Mouse (Mus musculus) hindbrain, embryonic 15.5 days (tissue): Measurements from ENCODE around the gene Klf8. TPM values are rescaled to one million over a fixed set of nuclear protein-coding genes. Genes with fewer than 3 reads are reported as not detected.
"Not testable (repeated sequence)": the region's sequence is repeated elsewhere in the genome, so short reads cannot be mapped to it uniquely, and the experiment has no call there.

Source experiments
- ATAC-seq: fragments of 200-750 bp; cut with Nextera tagmentation; 2 replicates; pipeline ENCODE4 v1.8.0; 2017; ENCODE audit warnings: low read depth, moderate number of reproducible peaks, moderate TSS enrichment; ENCODE audit not compliant: low FRiP score
- H3K27ac ChIP-seq: fragments of 300-500 bp; sonication (generic); replicated peaks from 2 replicates; pipeline ENCODE4 v1.5.1; 2015; ENCODE audit warnings: mild to moderate bottlenecking, inconsistent platforms
- H3K27me3 ChIP-seq: fragments of 300-500 bp; sonication (generic); 2 replicates; pipeline ENCODE4 v1.6.1; 2015; ENCODE audit warnings: control low read depth, inconsistent platforms
- H3K36me3 ChIP-seq: fragments of 300-500 bp; sonication (generic); 2 replicates; pipeline ENCODE4 v1.6.1; 2015; ENCODE audit warnings: control low read depth, inconsistent platforms
- H3K4me1 ChIP-seq: fragments of 300-500 bp; sonication (generic); replicated peaks from 2 replicates; pipeline ENCODE4 v1.6.1; 2015; ENCODE audit warnings: control low read depth, inconsistent platforms
- H3K4me2 ChIP-seq: fragments of 300-500 bp; sonication (generic); 2 replicates; pipeline ENCODE4 v1.6.1; 2015; ENCODE audit warnings: moderate library complexity, mild to moderate bottlenecking, inconsistent platforms
- H3K4me3 ChIP-seq: fragments of 300-500 bp; sonication (generic); 2 replicates; pipeline ENCODE4 v1.5.1; 2015; ENCODE audit warnings: mild to moderate bottlenecking, inconsistent platforms
- H3K9ac ChIP-seq: fragments of 300-500 bp; sonication (generic); 2 replicates; pipeline ENCODE4 v1.6.1; 2015; ENCODE audit warnings: inconsistent platforms
- H3K9me3 ChIP-seq: fragments of 300-500 bp; sonication (generic); 2 replicates; pipeline ENCODE4 v1.6.1; 2016; ENCODE audit warnings: control low read depth, inconsistent platforms
- WGBS: fragments of 180-500 bp; shearing (Covaris S2); methylation state at CpG from one replicate; pipeline ENCODE4 v1.1.7; 2015; 5-methylcytosine and 5-hydroxymethylcytosine counted together
- polyA plus RNA-seq: library from polyadenylated mRNA; unstranded; fragments of >200 nt; fragmentation: Nextera tagmentation; extraction: Ambion mirVana; gene quantifications from 2 replicates; pipeline ENCODE4 v1.2.1, GENCODE M21; 2015

Klf8 gene
- 4.8 and 5.9 TPM in 2 replicates for polyA plus RNA-seq

DNA sequence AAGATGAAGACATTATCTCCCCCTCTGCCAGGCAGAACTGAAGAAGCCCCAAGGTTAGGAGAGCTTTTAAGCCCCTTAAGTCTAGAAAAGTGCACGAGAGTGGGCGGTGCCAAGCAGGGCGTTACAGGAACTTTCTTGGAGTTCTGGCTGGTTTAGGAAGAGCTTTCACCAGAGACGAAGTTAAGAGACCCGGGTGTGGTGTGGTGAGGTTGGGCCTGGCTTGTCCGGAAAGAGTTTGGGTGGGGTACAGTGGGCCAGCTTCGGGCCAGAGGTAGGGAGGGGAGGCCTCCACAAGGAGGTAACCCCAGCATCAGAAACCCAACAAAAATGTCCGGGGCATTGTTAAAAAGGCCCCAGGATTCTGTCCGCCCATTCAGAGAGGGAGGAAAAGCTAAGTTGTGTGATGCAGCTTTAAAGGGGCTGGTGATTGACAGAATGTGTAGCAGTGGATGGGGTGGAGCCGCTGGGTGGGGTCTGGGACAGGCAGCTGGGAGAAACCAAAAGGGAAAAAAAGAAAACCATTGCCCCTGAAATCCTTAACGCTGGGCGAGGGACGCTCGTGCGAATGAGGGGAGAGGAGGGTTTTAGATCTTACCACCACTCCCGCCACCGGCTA is at the start of gene Klf8:
Gene Klf8 (plus strand): TSS at position 163 of the 616 bp plus-strand sequence.
- WGBS: 37% methylated on average over 17 of the region's 17 CpGs

DNA sequence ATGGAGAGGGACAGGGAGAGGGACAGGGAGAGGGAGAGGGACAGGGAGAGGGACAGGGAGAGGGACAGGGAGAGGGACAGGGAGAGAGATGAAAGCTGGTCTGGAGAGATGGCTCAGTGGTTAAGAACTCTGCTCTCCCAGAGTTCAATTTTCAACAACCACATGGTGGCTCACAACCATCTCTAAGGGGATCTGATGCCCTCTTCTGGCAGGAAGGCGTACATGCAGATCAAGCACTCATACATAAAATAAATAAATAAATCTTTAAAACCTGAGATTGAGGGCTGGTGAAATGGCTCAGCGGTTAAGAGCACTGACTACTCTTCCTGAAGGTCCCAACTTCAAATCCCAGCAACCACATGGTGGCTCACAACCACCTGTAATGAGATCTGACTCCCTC is 38.1 kb upstream of the Klf8 start:
- H3K4me2 ChIP-seq, H3K27me3 ChIP-seq, H3K27ac ChIP-seq, ATAC-seq, H3K9me3 ChIP-seq, H3K4me1 ChIP-seq, H3K9ac ChIP-seq, H3K36me3 ChIP-seq, H3K4me3 ChIP-seq: not testable (repeated sequence)
- WGBS: 88% methylated on average over 2 of the region's 2 CpGs

More for the DNA sequence above, at the start of gene Klf8:
- Histone ChIP-seq H3K4me3 (peak within 1 kb of the TSS; percentile 61), H3K9ac (peak within 1 kb of the TSS; percentile 58), H3K4me2 (peak within 1 kb of the TSS; percentile 62), H3K27me3 (no peaks in the 10 kb centered on the region), H3K36me3 (no peaks in the 10 kb centered on the region), H3K4me1 (0 out of 2 replicates have a peak, but pooled peaks cover 3% of the 10 kb centered on the region), H3K9me3 (no peaks in the 10 kb centered on the region), H3K27ac (peak within 1 kb of the TSS; percentile 83)
- ATAC-seq: peak; percentile 74

DNA sequence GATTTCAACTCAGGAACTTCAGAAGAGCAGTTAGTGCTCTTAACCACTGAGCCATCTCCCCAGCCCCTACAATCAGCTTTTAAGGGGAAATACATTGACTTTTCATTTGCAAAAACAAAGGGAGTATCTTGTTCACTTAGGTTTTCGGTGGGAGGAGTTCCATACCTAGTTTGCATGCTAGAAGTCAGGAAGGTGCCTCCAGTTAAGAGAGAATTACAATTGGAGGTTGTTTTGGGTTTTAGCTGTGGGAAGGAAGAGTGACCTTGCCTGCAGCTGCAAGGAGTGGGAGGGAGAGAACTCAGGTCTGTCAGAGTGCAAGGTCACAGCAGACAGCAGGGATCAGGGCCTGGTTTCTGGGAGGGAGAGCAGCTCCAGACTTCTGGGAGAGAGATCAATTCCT is 26.2 kb upstream of the Klf8 start:
- H3K36me3 ChIP-seq: no peaks in the 10 kb centered on the region
- H3K4me1 ChIP-seq: no peaks in the 10 kb centered on the region
- H3K4me3 ChIP-seq: no peak overlapping the region
- no peak overlapping the region for H3K27ac ChIP-seq
- H3K9me3 ChIP-seq: no peaks in the 10 kb centered on the region
- no peaks in the 10 kb centered on the region for H3K27me3 ChIP-seq
- no peak for ATAC-seq
- H3K4me2 ChIP-seq: no peak overlapping the region
- H3K9ac ChIP-seq: no peak overlapping the region
- 58% methylated on average over 1 of the region's 1 CpGs for WGBS

DNA sequence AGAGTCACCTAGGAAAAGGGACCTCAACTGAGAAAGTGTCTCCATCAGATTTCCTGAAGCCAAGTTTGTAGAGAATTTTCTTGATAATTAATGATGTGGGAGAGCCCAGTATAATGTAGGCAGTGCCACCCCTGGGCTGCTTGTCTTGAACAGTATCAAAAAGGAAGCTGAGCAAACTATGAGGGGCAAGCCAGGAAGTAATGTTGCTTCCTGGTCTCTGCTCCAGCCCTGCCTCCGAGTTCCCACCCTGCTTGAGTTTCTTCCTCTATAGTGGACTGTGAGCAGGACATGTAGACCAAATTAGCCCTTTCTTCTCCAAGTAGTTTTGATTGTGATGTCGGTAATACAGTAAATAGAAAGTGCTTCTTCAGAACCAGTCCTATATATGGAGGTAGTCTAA is 6.0 kb upstream of the Klf8 start:
- 72% methylated on average over 2 of the region's 2 CpGs for WGBS
- H3K4me2 ChIP-seq: no peak overlapping the region
- no peak overlapping the region for H3K27ac ChIP-seq
- H3K4me3 ChIP-seq: no peak overlapping the region
- no peaks in the 10 kb centered on the region for H3K4me1 ChIP-seq
- no peaks in the 10 kb centered on the region for H3K9me3 ChIP-seq
- H3K27me3 ChIP-seq: no peaks in the 10 kb centered on the region
- H3K36me3 ChIP-seq: no peaks in the 10 kb centered on the region
- no peak overlapping the region for H3K9ac ChIP-seq
- ATAC-seq: no peak

DNA sequence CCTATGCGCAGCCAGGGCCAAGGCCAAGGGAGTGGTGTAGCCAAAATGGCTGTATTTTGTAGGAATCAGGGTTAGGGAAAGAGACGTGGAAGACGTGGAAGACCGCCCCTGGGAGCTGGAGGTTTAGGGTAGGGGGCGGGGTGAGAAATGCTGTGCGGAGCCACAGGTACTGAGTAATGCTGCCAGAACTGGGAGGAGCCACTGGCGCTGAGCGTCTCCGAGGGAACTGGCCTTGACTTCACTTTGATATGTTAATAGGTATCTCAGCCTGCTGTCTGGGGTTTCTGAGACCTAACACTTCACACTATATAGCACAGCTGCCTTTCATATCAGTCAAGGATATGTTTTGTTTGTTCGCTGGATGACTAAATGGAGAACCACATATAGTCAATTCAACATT is 4.0 kb upstream of the Klf8 start:
- Histone ChIP-seq H3K4me1 (0 out of 2 replicates have a peak, but pooled peaks cover 3% of the 10 kb centered on the region), H3K27me3 (no peaks in the 10 kb centered on the region), H3K9me3 (no peaks in the 10 kb centered on the region), H3K27ac (no peak overlapping the region), H3K9ac (no peak overlapping the region), H3K4me3 (no peak overlapping the region), H3K4me2 (0 out of 2 replicates have a peak overlapping the region, but pooled peaks have one; percentile 4), H3K36me3 (no peaks in the 10 kb centered on the region)
- ATAC-seq: no peak
- 19% methylated on average over 10 of the region's 10 CpGs for WGBS

DNA sequence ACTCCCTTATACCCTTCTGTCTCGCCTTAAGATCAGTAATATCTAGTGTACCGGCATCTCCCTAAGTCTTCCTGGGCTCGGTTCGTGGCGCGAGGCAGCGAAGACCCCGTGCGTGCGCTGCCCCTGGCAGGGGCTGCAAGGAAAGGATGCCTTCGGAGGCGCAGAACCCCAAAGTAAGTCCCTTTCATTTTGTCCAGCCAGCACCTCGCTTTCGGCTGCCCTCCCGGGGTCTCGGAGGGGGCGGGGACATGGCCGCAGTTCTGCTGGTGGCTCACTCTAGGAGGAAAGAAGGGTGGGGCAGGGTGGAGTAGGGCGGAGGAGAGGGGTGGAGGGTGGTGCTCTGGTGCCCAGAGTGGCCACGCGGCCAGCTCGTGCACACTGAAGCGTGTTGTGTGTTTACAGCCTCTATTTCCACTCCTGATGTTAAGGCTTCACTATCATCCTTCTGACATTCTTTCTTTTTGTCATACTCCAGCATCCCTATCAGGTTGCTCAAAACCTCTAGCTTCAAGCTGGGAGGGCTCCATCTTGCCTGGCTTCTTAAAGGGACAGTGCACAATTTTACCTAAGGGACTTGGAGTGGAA is 746 bp downstream of the Klf8 start:
- Histone ChIP-seq H3K36me3 (no peaks in the 10 kb centered on the region), H3K27ac (peak overlapping the region; percentile 83), H3K9ac (peak overlapping the region; percentile 58), H3K9me3 (no peaks in the 10 kb centered on the region), H3K4me2 (peak overlapping the region; percentile 62), H3K4me1 (0 out of 2 replicates have a peak, but pooled peaks cover 3% of the 10 kb centered on the region), H3K4me3 (peak overlapping the region; percentile 61), H3K27me3 (no peaks in the 10 kb centered on the region)
- peak; percentile 96 for ATAC-seq
- 22% methylated on average over 22 of the region's 23 CpGs for WGBS

DNA sequence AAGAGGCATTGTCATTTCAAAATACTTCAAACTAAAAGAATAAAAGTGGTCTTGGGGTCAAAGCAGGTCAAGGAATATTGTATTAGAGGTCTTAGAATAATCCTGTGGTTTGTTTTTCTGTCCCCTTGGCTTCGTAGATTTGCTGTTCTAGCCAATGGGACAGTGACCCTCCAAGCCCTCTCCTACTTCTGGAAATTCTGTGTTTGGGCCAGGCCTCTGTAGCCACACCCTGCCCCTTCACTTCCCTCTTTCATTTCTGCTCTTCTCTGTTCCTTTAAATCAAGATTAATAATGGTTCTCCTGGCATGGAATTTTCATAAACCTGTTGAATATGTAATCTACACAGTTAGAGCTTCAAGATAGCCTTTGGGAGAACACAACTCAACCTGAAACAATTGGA is 17.0 kb downstream of the Klf8 start:
- Histone ChIP-seq H3K27ac (no peak overlapping the region), H3K4me3 (no peak overlapping the region), H3K9ac (no peak overlapping the region), H3K4me1 (no peaks in the 10 kb centered on the region), H3K4me2 (no peak overlapping the region), H3K27me3 (no peaks in the 10 kb centered on the region), H3K36me3 (no peaks in the 10 kb centered on the region), H3K9me3 (no peaks in the 10 kb centered on the region)
- no peak for ATAC-seq
- WGBS: 74% methylated on average over 1 of the region's 1 CpGs

DNA sequence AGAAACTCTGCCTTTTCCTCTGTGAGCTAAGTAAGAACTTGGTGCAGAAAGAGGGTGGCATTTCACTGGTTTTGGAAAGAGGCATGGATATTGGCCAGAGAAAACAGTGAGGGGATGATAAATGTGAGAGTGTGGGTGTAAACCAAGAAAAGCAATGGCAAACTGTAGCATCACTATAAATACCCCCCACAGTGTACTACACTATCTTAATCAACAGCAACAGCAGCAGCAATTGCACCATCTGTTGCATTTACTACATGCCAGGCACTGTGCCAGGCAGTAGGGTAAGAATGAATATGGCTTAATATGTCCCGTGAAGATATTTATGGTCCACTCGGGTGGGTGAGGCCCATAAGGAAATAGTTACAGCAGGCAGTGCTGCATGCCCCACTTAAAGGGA is 18.2 kb downstream of the Klf8 start:
- Histone ChIP-seq H3K4me1 (no peaks in the 10 kb centered on the region), H3K9ac (no peak overlapping the region), H3K9me3 (no peaks in the 10 kb centered on the region), H3K27ac (no peak overlapping the region), H3K36me3 (no peaks in the 10 kb centered on the region), H3K27me3 (no peaks in the 10 kb centered on the region), H3K4me2 (no peak overlapping the region), H3K4me3 (no peak overlapping the region)
- WGBS: 93% methylated on average over 2 of the region's 2 CpGs
- ATAC-seq: no peak

DNA sequence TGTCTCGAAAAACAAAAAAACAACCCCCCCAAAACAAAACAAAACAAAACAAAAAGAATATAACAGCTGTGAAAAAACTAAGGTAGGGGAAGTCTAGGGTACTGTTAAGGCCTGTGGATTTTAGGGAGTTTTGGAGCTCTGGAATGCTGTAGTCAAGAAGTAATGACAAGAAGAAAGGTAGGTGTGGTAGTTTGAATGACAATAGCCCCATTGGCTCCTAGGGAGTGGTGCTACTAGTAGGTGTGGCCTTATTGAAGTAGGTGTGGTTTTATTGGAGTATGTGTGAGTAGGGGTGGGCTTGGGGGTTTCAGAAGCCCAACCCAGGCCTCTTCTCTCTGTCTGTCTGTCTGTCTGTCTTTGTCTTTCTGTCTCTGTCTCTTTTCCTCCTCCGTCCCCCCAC is 44.9 kb downstream of the Klf8 start:
- no peak overlapping the region for H3K4me3 ChIP-seq
- no peaks in the 10 kb centered on the region for H3K9me3 ChIP-seq
- no peaks in the 10 kb centered on the region for H3K4me1 ChIP-seq
- no peak for ATAC-seq
- H3K9ac ChIP-seq: no peak overlapping the region
- no peaks in the 10 kb centered on the region for H3K27me3 ChIP-seq
- no peak overlapping the region for H3K4me2 ChIP-seq
- no peaks in the 10 kb centered on the region for H3K36me3 ChIP-seq
- 82% methylated on average over 2 of the region's 2 CpGs for WGBS
- no peak overlapping the region for H3K27ac ChIP-seq

DNA sequence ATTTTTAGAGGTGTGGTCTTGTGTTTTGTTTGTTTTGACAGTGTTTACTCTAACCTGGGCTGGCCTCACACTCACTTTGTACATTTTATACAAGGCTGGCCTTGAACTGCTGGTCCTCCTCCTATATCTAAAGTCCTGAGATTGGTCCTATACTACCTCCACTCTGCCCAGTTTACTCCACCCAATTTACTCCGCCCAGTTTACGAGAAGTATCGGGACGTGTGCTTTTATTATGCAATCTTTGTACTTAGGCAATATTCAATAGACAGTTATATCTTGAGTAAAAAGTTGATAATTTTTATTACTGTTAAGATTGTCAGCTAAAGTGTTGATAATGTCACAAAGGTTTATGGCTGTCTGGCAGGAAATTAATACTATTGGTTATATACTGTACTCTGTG is 74.1 kb downstream of the Klf8 start:
- H3K27me3 ChIP-seq: no peaks in the 10 kb centered on the region
- WGBS: 94% methylated on average over 4 of the region's 4 CpGs
- no peaks in the 10 kb centered on the region for H3K36me3 ChIP-seq
- no peak overlapping the region for H3K27ac ChIP-seq
- H3K9ac ChIP-seq: no peak overlapping the region
- no peak overlapping the region for H3K4me3 ChIP-seq
- no peak overlapping the region for H3K4me2 ChIP-seq
- H3K4me1 ChIP-seq: no peaks in the 10 kb centered on the region
- no peak for ATAC-seq
- H3K9me3 ChIP-seq: no peaks in the 10 kb centered on the region

DNA sequence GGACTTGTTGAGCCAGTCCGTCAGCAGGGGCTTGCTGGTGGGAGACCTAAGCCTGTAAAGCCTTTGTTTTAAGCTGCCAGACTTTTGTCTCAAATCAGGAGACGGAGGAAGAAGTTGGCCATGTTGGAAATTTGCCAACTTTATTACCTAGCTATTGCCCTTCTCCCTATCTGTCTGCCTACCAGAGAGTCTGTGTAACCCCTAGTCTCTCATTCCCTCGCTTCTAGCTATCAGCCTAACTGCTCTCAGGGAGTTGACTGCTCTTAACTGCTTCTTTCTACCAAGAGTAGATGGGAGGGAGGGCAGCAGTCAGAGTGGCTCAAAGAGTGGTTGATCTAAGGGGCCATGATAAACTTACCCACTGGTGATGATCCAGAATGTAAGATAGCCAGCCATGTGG is 85.8 kb downstream of the Klf8 start:
- no peak overlapping the region for H3K4me3 ChIP-seq
- H3K27ac ChIP-seq: no peak overlapping the region
- H3K27me3 ChIP-seq: no peaks in the 10 kb centered on the region
- no peaks in the 10 kb centered on the region for H3K9me3 ChIP-seq
- ATAC-seq: no peak
- H3K36me3 ChIP-seq: no peaks in the 10 kb centered on the region
- 49% methylated on average over 3 of the region's 3 CpGs for WGBS
- H3K9ac ChIP-seq: no peak overlapping the region
- no peak overlapping the region for H3K4me2 ChIP-seq
- no peaks in the 10 kb centered on the region for H3K4me1 ChIP-seq

DNA sequence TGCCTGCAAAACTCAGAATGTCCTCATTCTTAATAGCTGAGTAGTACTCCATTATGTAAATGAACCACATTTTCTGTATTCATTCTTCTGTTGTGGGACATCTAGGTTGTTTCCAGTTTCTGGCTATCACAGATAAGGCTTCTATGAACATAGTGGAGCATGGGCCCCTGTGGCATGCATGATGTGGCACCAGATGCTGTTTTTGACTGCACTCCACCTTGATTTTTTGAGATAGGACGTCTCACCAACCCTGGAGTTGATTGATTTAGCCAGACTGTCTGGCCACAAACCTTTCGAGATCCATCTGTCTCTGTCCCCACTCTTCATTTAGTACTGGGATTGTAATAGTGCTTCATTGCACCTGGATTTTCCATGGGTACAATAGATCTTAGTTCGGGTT is 96.9 kb downstream of the Klf8 start:
- H3K27me3 ChIP-seq, H3K4me3 ChIP-seq, H3K27ac ChIP-seq, H3K4me1 ChIP-seq, ATAC-seq, H3K9me3 ChIP-seq, H3K9ac ChIP-seq, H3K4me2 ChIP-seq, H3K36me3 ChIP-seq: not testable (repeated sequence)
- 77% methylated on average over 3 of the region's 3 CpGs for WGBS
